Mouse (Mus musculus) CD4-positive, CD25-positive, alpha-beta regulatory T cell, adult 2 months (primary cell): Measurements from ENCODE around the gene Commd8.
"Not testable (repeated sequence)": the region's sequence is repeated elsewhere in the genome, so short reads cannot be mapped to it uniquely, and the experiment has no call there.

Experiments
- DNase-seq: peaks from one replicate; pipeline ENCODE4 v3.0.0-alpha.2; 2012; ENCODE audit warnings: low read depth, low spot score

The Commd8 gene

GRCm38 (mm10) chr5:72168285-72168621 is 264 bp upstream of the Commd8 start:
- no peak for DNase-seq

GRCm38 (mm10) chr5:72164386-72164785 is 3.6 kb downstream of the Commd8 start:
- no peak for DNase-seq

GRCm38 (mm10) chr5:72162855-72163254 is 5.1 kb downstream of the Commd8 start:
- DNase-seq = peak; percentile 37

- peak; percentile 57 for DNase-seq
Observed at GRCm38 (mm10) chr5:72160781-72161485, 7.1 kb downstream of the Commd8 start.

GRCm38 (mm10) chr5:72159537-72159936 is 8.5 kb downstream of the Commd8 start:
- peak; percentile 60 for DNase-seq

GRCm38 (mm10) chr5:72158667-72159066 is 9.3 kb downstream of the Commd8 start:
- DNase-seq = no peak

GRCm38 (mm10) chr5:72156598-72156997 is 11.4 kb downstream of the Commd8 start:
- no peak for DNase-seq

- DNase-seq = not testable (repeated sequence)
Observed at GRCm38 (mm10) chr5:72155686-72156085, 12.3 kb downstream of the Commd8 start.

GRCm38 (mm10) chr5:72150870-72151269 is 17.1 kb downstream of the Commd8 start:
- no peak for DNase-seq

- DNase-seq = no peak
Observed at GRCm38 (mm10) chr5:72148679-72149078, 19.3 kb downstream of the Commd8 start.

GRCm38 (mm10) chr5:72139619-72140018 is 28.4 kb downstream of the Commd8 start:
- no peak for DNase-seq

- DNase-seq = no peak
Observed at GRCm38 (mm10) chr5:72138256-72138655, 29.7 kb downstream of the Commd8 start.

- no peak for DNase-seq
Observed at GRCm38 (mm10) chr5:72133906-72134305, 34.1 kb downstream of the Commd8 start.

GRCm38 (mm10) chr5:72126681-72127080 is 41.3 kb downstream of the Commd8 start:
- DNase-seq = no peak

GRCm38 (mm10) chr5:72122414-72123037 is 45.5 kb downstream of the Commd8 start:
- DNase-seq = no peak
